Mouse (Mus musculus) G1E-ER4 (cell line): ENCODE measurements around the gene Lepr. TPM values are rescaled to one million over a fixed set of nuclear protein-coding genes. Genes with fewer than 3 reads are reported as not detected.
"Not testable (repeated sequence)": the region's sequence is repeated elsewhere in the genome, so short reads cannot be mapped to it uniquely, and the experiment has no call there.

Source experiments
- GATA1 ChIP-seq: IDR thresholded peaks from one replicate; pipeline ENCODE4 v1.8.0; 2012; ENCODE audit warnings: low read length, inconsistent platforms
- polyA plus RNA-seq: library from polyadenylated mRNA; stranded (reverse); fragments of >175 nt; gene quantifications from 2 replicates; pipeline ENCODE4 v1.2.3, GENCODE M21; 2012

The Lepr gene
- polyA plus RNA-seq, 1 experiment = not detected

DNA sequence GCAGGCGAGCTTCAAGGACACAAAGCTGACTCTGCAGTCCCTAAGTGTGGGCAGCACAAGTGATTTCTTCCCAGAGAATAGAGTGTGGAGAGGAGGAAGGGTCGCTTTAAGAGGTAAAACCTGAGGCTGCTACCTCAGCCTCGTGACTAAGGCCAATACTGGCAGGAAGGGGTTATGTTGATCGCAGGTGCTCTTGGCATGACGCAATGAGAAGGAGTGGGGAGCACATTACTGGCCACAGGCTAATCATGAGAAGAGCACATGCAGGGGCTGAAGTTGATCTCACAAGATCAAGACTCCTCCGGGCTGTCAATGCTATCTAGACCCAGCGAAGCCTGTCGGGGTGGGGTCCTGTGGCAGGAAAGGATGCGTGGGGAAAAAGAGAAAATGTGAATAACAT lies 11.9 kb upstream of the Lepr start:
- no peak for TF ChIP-seq GATA1

DNA sequence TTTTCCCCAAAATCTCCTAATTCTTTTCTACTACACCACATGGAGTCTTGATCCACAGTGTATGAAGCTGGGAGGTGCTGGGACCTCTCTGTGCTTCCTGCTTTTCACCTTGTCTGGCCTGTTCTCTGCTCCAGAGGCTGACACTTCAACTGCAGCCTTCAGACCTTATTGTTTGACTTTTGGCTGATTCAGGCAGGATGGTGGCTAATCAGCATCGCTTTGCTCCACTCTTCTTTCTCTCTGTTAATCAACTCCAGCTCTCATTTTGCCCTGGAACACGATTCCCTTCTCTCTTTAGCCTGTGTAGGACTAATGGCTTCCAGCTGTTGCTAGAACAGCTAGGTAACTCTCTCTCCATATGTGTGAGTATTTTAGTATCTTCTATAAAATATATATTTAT lies 10.0 kb upstream of the Lepr start:
- TF ChIP-seq GATA1 = no peak

DNA sequence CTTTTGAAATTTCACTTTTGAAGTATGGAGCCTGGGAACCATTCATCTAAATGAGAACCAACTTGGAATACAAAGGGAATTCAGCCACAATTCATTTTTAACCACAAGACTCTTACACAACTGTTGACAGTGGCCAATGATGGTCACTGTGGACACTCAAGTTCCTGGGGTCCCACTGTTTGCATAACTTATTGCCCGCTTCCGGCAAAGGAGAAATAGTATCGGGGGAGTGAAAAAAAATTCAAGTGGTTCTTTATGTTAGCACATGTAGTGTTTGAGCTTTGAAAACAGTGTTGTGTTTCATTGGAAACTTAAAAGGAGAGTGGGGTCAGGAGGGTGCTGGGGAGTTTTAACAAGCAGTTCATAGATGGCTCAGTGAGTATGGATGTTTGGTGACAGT lies 9.3 kb upstream of the Lepr start:
- no peak for TF ChIP-seq GATA1

DNA sequence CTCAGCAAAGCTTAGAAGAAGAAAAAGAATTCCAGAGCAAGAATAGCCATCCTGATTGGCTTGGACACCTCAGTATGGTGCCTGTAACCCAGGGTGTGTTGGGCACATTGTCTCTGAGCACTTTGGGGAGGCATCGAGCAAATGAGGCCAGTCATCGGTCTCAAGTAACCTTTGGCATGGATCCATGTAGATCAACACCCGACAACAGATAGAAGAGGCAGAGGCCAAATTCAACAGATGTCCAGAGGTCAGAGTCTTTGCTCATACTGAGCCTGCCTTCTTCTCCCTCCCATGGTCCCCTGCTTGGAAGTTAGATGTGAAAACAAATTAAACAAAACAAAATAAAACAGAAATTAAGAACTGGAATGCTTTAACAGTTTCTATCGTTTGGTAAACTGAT lies 6.8 kb upstream of the Lepr start:
- TF ChIP-seq GATA1 = no peak

DNA sequence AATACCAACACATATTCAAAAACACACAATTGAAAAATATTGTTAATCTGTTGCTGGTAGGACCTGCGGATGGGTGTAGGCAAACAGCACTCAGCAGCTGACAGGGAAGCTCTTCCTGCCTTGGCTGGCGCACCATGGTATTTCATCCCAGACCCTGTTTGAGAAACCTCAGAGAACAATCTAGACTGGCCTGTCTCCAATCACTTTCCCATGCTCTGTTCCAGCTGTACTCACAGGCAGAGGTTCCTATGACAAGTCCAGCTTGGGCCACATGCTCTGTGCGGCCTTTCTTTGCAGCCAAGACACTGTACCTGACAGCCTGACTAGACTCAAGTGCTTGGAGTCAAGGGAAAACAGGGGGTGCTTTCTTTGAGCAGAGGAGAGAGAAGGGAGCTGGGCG lies 6.1 kb upstream of the Lepr start:
- no peak for TF ChIP-seq GATA1

DNA sequence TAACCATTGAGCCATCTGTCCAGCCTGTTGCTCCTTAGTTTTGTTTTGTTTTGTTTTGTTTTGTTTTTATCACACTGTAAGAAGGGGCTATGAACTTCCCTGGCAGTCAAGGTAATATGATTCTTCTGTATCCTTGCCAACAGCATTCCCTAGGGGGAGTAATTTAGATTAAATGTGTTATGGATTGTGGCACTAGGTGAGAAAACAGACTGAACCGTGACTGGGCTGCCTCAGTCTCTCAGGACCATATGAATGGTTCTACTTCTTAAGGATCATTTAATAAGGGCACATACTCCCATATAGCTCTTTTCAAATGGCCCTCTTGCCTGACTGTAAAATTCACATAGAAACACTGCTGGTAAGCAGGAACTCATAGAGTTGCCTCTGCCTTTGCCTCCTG lies 4.6 kb upstream of the Lepr start:
- no peak for TF ChIP-seq GATA1

DNA sequence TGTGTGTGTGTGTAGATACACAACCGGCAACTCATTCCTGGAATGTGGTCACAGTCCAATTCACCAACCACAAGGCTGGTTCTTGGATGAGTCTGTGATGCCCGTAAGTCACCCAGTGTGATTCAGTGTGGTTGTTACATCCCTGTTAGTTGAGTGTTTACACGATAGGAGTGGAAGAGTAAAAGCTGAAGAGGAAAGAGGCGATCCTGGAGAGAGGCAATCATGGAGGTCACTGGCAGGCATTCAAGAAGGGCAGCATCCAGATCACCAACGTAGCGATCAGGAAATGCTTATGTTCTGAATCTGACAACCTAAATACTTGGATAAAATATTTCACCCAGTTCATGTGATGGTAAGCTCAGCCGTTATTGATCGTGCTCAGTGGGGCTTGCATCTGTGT lies 1.9 kb upstream of the Lepr start:
- no peak for TF ChIP-seq GATA1

DNA sequence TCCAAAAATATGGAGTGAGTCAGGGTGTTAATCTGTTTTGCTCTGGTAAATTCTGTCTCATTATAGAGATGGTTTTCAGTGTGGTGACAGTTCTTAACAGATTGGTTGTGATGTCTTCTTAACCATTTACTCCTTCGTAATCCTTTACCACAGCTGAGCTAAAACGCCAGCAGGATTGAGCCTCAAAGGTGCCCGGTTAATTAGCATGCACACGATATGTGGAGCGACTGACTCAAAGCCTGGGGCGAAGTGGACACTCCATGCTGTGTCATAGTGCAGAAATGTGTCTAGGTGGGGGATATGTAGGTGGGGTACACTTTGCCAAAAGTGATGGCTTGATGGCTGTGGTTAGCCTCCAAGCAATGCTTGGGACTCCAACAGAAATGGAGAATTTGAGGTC lies 1.4 kb upstream of the Lepr start:
- no peak for TF ChIP-seq GATA1

DNA sequence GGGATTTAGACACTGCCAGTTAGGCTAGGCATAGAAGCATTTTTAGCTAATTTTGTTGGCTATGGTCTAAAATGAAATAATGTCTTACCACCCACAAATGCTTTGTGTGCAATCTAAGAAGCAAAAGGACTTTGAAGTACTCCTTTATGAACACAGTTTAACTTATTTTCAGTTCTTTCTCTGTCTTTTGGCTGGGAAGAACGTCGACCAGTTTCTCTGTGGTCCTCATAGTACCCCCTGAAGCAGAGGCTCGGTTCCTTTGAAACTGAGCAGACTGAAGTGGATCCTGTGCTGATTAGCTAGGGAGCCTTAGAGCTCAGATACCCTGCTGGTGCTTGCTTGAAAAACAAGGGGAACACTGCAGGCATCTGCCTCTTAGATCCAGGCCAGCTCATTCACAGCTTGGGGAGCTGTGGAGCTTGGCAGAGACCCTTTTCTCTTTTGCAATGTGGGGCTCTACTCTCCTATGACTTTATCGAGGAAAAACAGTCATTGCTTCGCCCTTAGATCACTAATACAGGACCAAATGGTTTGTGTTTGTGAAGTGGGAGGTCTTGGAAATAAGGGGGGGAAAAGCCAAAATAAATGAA lies 1.9 kb downstream of the Lepr start:
- TF ChIP-seq GATA1 = no peak

DNA sequence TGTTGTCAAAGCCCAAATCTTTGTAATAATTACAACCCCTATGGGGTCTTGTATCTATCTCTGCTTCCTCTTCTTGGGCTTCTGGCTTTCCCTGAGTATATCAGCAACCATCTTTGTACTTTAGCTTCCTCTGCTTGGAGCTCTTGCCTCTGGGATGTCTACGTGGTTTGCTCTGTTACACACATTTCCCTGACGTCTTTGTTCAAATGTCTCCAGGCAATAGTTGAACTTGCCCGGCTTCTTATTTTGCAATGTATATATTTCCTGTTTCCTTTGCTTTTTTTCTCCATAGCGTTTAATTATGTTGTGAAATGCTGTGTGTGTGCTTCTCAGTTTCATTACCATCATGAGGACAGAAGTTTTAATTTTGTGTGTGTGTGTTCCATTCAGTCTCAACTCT lies 4.5 kb downstream of the Lepr start:
- no peak for TF ChIP-seq GATA1

DNA sequence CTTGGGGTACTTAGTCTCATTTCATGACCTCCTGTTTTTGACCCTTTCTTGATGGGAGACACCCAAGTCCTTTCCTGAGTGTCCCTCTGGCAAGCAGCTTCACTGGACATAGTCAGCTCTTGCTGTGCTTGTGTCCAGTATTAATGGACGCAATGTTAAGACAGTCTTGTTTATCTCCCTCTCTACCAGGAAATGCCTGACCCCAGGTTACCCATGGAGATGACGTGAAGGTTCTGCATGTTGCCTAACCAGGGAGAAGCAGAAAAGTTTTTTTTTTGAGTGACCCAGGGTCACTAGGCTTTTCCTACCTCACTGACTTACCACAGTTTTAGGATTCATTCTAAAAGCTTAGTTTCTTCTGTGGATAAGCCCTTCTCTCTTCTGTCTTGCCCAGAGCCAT lies 24.8 kb downstream of the Lepr start:
- no peak for TF ChIP-seq GATA1

DNA sequence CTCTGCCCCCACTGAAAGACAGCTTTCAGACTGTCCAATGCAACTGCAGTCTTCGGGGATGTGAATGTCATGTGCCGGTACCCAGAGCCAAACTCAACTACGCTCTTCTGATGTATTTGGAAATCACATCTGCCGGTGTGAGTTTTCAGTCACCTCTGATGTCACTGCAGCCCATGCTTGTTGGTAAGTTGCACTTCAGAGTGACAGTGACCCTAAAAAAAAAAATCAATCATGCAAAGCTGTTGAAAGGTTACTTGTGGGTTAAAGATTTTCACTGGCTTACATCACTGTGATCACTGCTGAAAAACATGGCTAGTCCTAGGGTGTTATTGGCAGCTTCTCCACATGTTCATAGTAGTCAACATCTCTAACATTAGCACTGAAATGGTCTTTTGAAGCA lies 28.3 kb downstream of the Lepr start:
- no peak for TF ChIP-seq GATA1

DNA sequence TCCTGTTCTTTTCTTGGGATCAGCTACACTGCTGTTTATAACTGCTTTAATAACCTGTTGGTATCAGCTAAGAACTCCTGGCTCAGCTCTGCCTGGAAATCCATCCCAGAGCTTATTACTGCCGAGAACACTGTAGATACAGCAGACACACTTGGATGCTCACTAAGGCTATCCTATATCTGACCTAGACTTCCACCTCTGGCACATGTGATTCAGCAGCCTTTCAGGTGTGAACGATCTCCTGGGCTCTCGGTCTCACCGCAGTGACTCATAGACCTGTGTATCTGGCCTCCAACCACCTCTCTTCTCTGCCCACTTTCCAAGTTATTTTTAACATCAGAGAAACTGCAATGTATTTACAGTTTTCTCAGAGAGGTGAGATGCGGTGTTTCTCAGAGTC lies 43.3 kb downstream of the Lepr start:
- no peak for TF ChIP-seq GATA1

DNA sequence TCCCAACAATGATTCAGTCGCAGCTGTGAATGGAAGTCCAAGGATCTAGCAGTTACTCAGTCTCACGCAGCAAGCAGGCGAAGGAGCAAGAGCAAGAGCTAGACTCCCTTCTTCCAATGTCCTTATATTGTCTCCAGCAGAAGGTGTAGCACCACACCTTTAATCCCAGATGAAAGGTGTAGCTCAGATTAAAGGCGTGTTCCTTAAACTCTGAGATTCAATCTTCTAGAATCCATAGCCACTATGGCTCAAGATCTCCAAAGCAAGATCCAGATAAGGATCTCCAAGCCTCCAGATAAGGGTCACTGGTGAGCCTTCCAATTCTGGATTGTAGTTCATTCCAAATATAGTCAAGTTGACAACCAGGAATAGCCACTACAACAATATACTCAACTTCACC lies 126.7 kb downstream of the Lepr start, which contains the start of gene B020004J07Rik:
B020004J07Rik (minus strand) TSS at position 101 of the 400 bp plus-strand sequence.
- not testable (repeated sequence) for TF ChIP-seq GATA1

DNA sequence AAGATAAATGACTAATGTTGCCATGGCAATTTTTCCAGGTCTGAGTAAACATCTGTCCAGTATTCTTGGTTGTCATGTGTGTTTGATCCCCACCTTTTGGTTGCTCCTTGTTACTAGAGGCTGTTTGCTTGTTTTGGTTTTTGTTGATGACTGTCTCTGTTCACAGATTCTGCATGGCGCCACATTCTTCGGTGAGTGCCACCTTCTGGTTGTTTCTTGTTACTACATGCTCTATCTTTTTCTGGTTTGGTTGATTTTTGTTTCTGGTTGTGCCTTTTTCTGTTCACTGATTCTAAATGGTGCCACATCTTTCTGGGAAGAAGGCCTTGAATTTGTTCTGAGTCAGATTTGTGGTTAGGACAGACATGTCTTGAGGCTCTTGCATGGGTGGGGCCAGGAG lies 133.7 kb downstream of the Lepr start:
- TF ChIP-seq GATA1 = no peak

DNA sequence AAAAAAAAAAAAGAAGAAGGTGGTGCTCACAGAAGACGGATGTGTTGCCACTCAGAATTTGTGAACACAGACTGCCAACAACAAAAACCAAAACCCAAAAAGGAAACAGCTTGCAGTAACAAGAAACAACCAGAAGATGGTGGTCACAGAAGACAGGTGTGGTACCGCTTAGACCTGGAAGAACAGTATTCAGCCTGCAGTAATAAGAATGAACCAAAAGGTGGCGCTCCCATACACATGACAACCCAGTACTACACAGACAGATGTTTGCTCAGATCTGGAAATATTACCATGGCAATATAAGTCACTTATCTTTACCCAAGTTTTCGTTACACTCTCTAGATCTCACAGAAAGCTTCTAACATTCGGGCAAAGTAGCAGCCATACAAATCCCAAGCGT lies 143.7 kb downstream of the Lepr start:
- TF ChIP-seq GATA1 = no peak

DNA sequence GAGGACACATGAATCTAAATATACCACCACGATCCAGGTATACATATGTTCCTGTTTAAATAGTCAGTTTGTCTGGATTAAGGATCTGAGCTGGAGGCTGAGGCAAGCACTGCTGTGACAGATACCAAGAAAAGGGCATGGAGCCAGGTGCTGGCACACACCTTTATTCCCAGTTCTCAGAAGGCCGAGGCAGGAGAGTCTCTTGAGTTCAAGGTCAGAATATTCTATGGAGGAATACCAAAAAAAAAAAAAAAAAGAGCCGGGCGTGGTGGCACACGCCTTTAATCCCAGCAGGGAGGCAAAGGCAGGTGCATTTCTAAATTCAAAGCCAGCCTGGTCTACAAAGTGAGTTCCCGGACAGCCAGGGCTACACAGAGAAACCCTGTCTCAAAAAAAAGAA lies 145.1 kb downstream of the Lepr start:
- no peak for TF ChIP-seq GATA1

Other genes with a start within 250 kb of the Lepr start
- gene Dnajc6, start 220.8 kb upstream of the Lepr start, polyA plus RNA-seq = not detected in 2 replicates
- gene Leprot, start 69.7 kb upstream of the Lepr start, polyA plus RNA-seq = 13.3 and 13.4 TPM in 2 replicates
- not detected in 2 replicates for gene B020004J07Rik, start 126.6 kb downstream of the Lepr start, polyA plus RNA-seq
- not detected in 2 replicates for gene C130073F10Rik, start 176.4 kb downstream of the Lepr start, polyA plus RNA-seq
- gene Gm12800, start 191.7 kb downstream of the Lepr start, polyA plus RNA-seq = not detected in 2 replicates
- not detected in 2 replicates for gene Gm12794, start 223.0 kb downstream of the Lepr start, polyA plus RNA-seq